Mouse (Mus musculus) c-Kit-positive CD71-negative TER-119-negative erythroid progenitor cells, embryonic 14.5 days (primary cell): ENCODE results near the gene Adam22.

Experiments
- DNase-seq: peaks from one replicate; pipeline ENCODE4 v3.0.0-alpha.2; 2013; ENCODE audit warnings: low read depth

Adam22 gene

DNA sequence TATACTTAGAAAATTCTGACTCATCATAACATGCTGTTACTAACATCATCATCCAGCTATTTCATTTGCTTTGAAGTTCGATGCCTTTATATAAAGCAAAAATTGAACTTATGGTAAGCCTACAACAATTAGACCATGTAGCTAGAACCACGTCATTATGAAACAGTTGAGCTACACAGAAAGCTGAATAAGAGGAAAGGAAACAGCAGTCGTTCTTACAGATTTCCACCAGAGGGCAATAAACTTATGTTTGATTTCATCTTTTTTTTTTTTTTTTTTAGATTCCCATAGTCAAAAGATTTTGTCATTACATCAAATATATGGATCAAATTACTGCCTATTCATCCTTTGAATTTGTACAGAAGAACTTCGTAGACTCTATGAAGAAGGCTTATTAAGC lies 203.2 kb downstream of the Adam22 start:
- no peak for DNase-seq

GRCm38 (mm10) chr5:8151645-8152044 lies 216.3 kb downstream of the Adam22 start:
- no peak for DNase-seq

DNA sequence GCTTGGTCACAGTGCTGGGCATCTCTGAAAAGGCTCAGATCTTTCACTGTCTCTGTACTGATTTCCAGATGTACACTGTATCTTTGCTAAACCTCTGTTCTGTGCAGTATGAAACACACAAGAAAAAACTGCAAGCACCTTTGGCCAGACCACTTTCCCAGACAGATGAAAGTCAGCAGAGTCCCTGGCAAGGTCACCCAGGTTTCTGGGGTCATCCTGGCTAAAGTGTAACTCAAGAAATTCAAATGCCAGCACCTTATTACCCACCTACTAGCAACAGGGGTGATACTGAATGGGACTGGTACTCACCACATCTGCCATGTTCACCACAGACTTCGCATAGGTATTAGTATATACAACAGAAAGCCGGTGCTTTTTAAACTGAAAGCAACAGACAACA lies 221.8 kb downstream of the Adam22 start:
- no peak for DNase-seq

DNA sequence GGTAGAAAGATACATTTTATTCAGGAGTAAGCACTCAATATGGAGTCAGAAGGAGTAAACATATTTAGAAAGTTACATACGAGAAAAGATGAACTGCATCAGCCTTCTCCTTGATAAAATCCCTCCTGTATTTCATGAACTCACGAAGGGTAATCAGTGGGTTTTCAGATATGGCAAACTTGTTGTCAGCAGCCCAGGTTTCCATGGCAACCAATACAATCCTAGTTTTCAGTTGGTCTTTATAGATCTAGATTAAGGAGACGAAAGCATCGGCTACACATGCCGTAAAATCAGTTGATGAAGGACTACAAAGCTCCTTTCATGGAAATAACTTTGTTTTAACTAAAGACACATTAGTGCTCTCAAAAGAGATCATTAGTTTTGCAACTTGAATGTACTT lies 222.5 kb downstream of the Adam22 start:
- DNase-seq = no peak

- DNase-seq = no peak
Measured at GRCm38 (mm10) chr5:8132546-8132945, 235.4 kb downstream of the Adam22 start.

DNA sequence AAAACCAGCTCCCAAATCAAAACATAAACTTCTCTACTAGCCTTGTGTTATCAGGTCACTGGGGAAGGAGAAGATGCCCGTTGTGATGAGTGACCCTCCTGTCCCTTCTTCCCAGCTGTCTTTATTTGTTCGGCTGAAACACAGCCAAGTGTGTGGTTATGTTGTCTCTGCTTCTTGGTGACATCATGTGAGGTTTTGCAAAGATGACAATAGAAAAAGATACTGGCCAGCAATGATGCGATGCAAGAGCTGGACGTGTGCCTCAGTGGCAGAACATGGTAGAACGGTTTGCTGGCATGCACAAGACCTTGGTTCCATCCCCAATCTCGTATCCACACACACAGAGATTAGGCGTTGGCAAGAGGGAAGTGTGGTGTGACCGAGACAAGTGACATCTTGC lies 236.0 kb downstream of the Adam22 start:
- no peak for DNase-seq

GRCm38 (mm10) chr5:8129750-8130149 lies 238.2 kb downstream of the Adam22 start:
- DNase-seq = no peak

GRCm38 (mm10) chr5:8120926-8121325 lies 247.0 kb downstream of the Adam22 start:
- DNase-seq = no peak

DNA sequence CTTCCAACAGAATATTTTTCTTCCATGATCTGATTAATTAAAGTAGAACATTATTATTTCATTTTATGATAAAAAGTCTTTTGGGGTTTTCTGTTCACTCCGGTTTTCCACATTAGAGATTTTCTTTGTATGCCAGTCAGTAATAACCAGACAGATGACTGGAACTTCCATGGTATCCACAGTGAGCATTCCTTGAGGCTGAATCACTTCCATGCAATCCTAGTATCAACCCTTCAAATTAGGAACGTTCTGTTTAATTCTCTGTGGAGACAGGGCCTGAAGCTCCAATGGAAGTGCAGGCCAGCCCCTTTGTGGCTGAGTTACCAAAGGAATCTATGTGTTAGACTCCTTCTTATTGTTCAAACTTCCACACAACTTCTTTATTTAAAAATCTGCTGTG lies 247.9 kb downstream of the Adam22 start:
- DNase-seq = no peak

GRCm38 (mm10) chr5:8116561-8117168 lies 251.3 kb downstream of the Adam22 start:
- DNase-seq = no peak

- DNase-seq = no peak
Measured at GRCm38 (mm10) chr5:8112246-8112645, 255.7 kb downstream of the Adam22 start.

- no peak for DNase-seq
Measured at GRCm38 (mm10) chr5:8111691-8112090, 256.3 kb downstream of the Adam22 start.

GRCm38 (mm10) chr5:8095689-8096088 lies 272.3 kb downstream of the Adam22 start:
- DNase-seq = no peak

GRCm38 (mm10) chr5:8094921-8095320 lies 273.0 kb downstream of the Adam22 start:
- no peak for DNase-seq

DNA sequence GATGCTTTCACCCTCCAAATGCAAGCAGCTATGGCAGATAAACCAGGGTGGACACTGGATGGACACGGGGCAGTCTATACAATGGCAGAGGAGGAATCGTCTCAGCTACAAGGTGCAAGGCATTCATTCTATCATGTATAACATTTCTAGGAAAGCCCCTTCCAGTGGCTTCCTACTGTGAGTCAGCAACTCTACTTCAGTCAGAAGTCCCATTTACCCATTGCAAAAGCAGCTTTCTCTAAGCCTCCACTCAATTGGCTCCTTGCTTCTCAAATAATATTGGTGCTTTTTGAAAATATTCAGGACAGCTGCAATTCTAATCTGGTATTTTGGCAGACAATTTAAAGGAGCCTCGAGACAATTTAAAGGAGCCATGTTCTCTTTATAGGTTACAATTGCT lies 279.8 kb downstream of the Adam22 start:
- DNase-seq = no peak

DNA sequence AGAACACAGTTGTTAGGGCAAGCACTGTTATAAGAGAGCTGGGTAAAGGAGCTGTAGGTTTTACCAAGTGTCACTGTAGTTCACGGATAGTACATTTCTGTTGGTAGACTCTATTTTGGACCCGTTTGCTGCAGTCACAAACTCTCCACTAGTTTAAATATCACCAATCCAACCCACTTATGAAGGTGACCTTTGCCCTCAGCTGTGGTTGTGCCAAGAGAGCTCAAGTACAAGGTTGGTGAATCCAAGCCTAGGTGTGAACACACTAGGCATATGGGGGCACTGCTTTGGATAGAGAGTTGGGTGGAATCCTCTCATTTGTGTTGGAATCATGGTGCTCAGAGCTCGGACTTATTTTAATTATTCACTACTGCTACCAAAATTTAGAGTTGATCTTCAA lies 282.3 kb downstream of the Adam22 start:
- DNase-seq = no peak

DNA sequence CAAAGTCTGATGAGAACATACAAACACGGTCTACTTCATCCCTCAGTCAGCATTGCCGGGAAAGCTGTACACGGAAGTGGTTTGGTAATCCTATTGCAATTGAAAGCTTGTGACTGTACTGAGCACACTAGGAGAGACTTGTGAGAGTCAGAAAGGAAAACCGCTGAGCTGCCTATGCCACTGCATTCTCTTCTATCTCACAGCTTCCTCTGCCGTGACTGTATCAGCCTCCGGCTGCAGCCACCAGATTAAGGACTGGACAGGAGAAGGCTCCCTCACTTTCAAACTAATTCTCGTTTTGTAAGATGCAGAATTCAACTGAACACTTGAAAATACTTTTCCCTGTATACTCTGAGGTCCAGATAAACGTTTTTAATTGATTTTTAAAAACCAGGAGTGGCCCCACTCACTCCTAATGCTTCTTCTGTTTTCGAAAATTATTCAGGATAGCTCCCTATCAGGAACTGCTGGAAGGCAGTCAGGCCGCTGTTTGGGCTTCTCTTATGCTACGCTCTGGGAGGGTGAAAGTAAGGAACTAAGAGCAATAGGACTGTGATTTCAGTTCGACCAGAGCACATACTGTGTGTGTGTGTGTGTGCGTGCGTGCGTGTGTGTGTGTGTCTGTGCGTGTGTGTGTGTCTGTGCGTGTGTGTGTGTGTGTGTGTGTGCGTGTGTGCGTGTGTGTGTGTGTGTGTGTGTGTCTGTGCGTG lies 285.0 kb downstream of the Adam22 start:
- no peak for DNase-seq

DNA sequence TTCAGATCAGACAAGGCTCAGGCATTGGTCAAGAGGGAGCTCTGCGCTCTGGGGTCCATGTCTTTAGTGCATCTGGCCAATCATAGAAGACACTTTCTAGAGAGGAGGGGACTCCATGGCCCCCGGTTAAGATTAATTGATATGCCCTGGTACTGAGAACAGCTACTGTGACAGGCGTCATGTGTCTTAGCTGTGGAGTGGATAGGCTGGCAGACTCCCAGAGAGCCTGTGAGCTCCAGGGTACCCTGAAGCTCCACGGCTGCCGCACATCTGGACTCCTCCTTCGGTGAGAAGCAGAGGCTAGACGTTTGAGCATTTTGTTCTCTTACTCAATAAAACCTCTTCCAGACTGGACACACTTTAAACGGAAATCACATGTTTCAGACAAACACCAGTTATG lies 290.5 kb downstream of the Adam22 start:
- no peak for DNase-seq

DNA sequence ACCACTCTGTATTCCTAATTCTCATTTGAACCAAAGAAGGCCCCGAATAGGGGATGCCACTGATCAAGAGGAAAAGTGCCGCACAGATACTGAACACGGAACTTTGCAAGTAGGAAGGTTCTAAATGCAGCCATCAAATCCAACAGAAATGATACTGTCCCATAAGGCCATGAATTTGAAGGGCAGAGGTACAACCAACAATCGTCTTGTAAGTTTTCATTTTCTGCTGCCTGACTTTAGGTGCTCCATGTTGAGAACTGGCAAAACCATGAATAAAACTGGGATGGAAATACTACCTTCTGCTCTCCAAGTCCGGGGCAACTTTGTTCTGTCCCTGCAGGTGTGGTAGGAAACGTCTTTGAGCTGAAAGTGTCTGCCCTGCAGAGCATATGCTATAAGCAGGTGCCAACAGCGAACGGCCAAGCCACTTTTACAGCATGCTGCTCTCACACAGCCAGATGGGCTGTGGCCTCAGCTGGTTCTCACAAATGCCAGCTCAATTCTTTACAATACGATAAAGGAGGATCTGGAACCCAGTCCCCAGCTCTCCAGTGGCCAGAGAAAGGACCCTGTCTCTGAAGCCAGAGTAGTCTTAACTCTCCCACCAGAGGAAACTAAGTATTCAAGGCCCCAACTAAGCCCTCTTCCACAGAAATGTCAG lies 293.9 kb downstream of the Adam22 start:
- no peak for DNase-seq

DNA sequence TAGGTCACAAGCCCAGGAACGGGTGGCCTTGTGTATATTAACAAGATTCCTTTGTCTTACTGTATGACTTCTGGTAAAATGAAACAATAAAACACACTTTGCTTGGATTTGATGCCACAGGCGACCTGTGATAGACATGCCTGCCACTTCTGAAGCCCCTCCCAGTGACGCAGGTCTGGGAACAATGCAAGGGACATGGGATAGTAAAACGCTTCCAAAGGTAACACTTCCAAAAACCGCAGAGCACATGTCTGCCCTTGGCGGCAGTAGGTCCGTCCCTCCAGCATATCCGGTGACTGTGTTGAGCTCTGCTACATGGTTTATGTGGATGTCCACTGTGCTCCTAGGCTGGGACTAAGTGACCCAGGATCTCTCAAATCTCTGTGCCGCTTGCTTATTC lies 294.6 kb downstream of the Adam22 start:
- no peak for DNase-seq

GRCm38 (mm10) chr5:8063207-8063606 lies 304.8 kb downstream of the Adam22 start:
- DNase-seq = no peak

DNA sequence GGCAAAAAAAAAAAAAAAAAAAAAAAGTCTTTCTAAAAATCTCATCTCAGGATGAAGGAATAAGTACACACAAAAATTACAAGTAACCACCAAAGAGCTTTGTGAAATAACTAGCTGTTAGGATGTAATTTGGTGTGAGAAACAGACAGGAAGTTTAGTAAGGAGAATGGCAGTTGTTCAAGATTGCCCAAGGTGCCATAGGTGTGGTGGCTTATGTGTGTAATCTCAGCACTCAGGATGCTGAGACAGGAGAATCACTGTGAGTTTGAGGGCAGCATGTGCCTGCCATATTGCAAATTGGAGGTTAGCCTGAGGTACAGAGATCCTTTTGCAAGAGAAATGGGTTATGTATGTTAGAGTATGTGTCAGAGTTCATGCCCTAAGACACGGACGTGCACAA lies 305.5 kb downstream of the Adam22 start:
- DNase-seq = no peak

- no peak for DNase-seq
Measured at GRCm38 (mm10) chr5:8058056-8058455, 309.9 kb downstream of the Adam22 start.

DNA sequence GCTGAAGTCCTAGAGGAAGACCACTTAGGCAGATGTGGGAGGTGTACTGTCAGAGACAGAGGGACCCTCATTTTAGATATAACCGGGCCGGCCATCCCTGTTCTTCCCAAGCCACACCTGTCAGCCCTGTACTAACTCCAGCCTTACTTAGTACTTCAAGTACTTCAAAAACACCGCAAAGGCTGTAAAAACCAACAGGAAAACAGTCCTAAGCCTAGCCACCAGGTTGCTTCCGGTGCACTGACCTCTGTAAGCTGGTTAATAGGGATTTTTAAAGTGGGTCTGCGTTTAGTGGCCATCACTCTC lies 311.0 kb downstream of the Adam22 start:
- no peak for DNase-seq
